Mouse (Mus musculus): ENCODE data around the gene Kcnk1. TPM values are rescaled to one million over a fixed set of nuclear protein-coding genes. Genes with fewer than 3 reads are reported as not detected.

Kcnk1 gene
- polyA plus RNA-seq, 1 experiment, result not detected

GRCm38 (mm10) chr8:126032776-126033175 lies 37.8 kb downstream of the Kcnk1 start:
- Histone ChIP-seq H3K4me3 (ENCODE audit: insufficient read depth, poor library complexity, severe bottlenecking) (no peak overlapping the region), H3ac (ENCODE audit: control insufficient read depth, insufficient read length, low read depth) (no peak overlapping the region), H3K79me2 (ENCODE audit: control insufficient read depth, insufficient read depth) (no peaks in the 10 kb centered on the region), H3K27me3 (ENCODE audit: control insufficient read depth, insufficient read depth, insufficient read length) (peaks cover 8% of the 10 kb centered on the region), H3K79me3 (ENCODE audit: low read depth) (no peaks in the 10 kb centered on the region), H3K36me3 (ENCODE audit: control insufficient read depth, insufficient read depth) (no peaks in the 10 kb centered on the region)
- no peak for TF ChIP-seq MAX (IDR thresholded peaks at IDR 0.05)
- TF ChIP-seq USF1 (IDR thresholded peaks at IDR 0.05; ENCODE audit: low read depth), result no peak
- TF ChIP-seq MYOD1 (IDR thresholded peaks at IDR 0.05; ENCODE audit: control insufficient read depth, insufficient read length, low read depth), result no peak
- TF ChIP-seq CEBPB (IDR thresholded peaks at IDR 0.05; ENCODE audit: low read depth), result no peak
- no peak for TF ChIP-seq CTCF (IDR thresholded peaks at IDR 0.05; ENCODE audit: control insufficient read depth, insufficient read depth, insufficient read length)
- no peak for TF ChIP-seq FOSL1 (IDR thresholded peaks at IDR 0.05; ENCODE audit: insufficient read depth, low read length, poor library complexity, severe bottlenecking)
- TF ChIP-seq MYOG (IDR thresholded peaks at IDR 0.05; ENCODE audit: control insufficient read depth, extremely low read depth, insufficient read length), result no peak

DNA sequence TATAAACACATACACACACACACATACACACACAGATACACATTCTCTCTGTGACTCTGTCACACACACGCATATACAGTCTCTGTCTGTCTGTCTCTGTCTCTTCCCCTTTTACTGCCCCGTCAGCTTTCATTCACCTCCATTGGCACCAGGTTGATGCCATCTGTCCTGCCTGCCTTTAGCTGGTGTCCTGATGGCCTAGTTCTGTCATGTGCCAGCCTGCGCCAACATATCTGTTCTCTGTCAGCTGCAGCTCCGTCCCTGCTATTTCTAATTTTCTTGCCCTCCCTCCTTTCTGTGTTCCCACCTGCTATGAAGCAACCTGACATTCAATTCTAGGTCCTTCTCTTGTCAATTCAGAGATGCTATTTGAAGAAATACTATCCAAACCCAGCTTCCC lies 40.1 kb downstream of the Kcnk1 start:
- Histone ChIP-seq H3ac (ENCODE audit: control insufficient read depth, insufficient read length, low read depth) (no peak overlapping the region), H3K79me3 (ENCODE audit: low read depth) (no peaks in the 10 kb centered on the region), H3K4me3 (ENCODE audit: insufficient read depth, poor library complexity, severe bottlenecking) (no peak overlapping the region), H3K27me3 (ENCODE audit: control insufficient read depth, insufficient read depth, insufficient read length) (no peaks in the 10 kb centered on the region), H3K79me2 (ENCODE audit: control insufficient read depth, insufficient read depth) (no peaks in the 10 kb centered on the region), H3K36me3 (ENCODE audit: control insufficient read depth, insufficient read depth) (no peaks in the 10 kb centered on the region)
- TF ChIP-seq FOSL1 (IDR thresholded peaks at IDR 0.05; ENCODE audit: insufficient read depth, low read length, poor library complexity, severe bottlenecking) (no peak), USF1 (IDR thresholded peaks at IDR 0.05; ENCODE audit: low read depth) (no peak), CEBPB (IDR thresholded peaks at IDR 0.05; ENCODE audit: low read depth) (no peak), CTCF (IDR thresholded peaks at IDR 0.05; ENCODE audit: control insufficient read depth, insufficient read depth, insufficient read length) (no peak)

- no peak for TF ChIP-seq MYOG (IDR thresholded peaks at IDR 0.05; ENCODE audit: control insufficient read depth, extremely low read depth, insufficient read length)
- TF ChIP-seq MAX (IDR thresholded peaks at IDR 0.05), result no peak
- no peak for TF ChIP-seq MYOD1 (IDR thresholded peaks at IDR 0.05; ENCODE audit: control insufficient read depth, insufficient read length, low read depth)
- no peak for TF ChIP-seq CTCF (IDR thresholded peaks at IDR 0.05; ENCODE audit: control insufficient read depth, insufficient read depth, insufficient read length)
- TF ChIP-seq CEBPB (IDR thresholded peaks at IDR 0.05; ENCODE audit: low read depth), result no peak
- no peak for TF ChIP-seq USF1 (IDR thresholded peaks at IDR 0.05; ENCODE audit: low read depth)
- TF ChIP-seq FOSL1 (IDR thresholded peaks at IDR 0.05; ENCODE audit: insufficient read depth, low read length, poor library complexity, severe bottlenecking), result no peak
- no peaks in the 10 kb centered on the region for H3K79me2 ChIP-seq (ENCODE audit: control insufficient read depth, insufficient read depth)
- no peak overlapping the region for H3ac ChIP-seq (ENCODE audit: control insufficient read depth, insufficient read length, low read depth)
- H3K79me3 ChIP-seq (ENCODE audit: low read depth), result no peaks in the 10 kb centered on the region
- no peaks in the 10 kb centered on the region for H3K36me3 ChIP-seq (ENCODE audit: control insufficient read depth, insufficient read depth)
- no peak overlapping the region for H3K4me3 ChIP-seq (ENCODE audit: insufficient read depth, poor library complexity, severe bottlenecking)
- H3K27me3 ChIP-seq (ENCODE audit: control insufficient read depth, insufficient read depth, insufficient read length), result no peaks in the 10 kb centered on the region
These were observed 41.4 kb downstream of the Kcnk1 start for GRCm38 (mm10) chr8:126036340-126036739.

GRCm38 (mm10) chr8:126045751-126046150 lies 50.8 kb downstream of the Kcnk1 start:
- Histone ChIP-seq H3K79me2 (ENCODE audit: control insufficient read depth, insufficient read depth) (no peaks in the 10 kb centered on the region), H3K4me3 (ENCODE audit: insufficient read depth, poor library complexity, severe bottlenecking) (no peak overlapping the region), H3K79me3 (ENCODE audit: low read depth) (no peaks in the 10 kb centered on the region), H3K27me3 (ENCODE audit: control insufficient read depth, insufficient read depth, insufficient read length) (no peaks in the 10 kb centered on the region), H3ac (ENCODE audit: control insufficient read depth, insufficient read length, low read depth) (no peak overlapping the region), H3K36me3 (ENCODE audit: control insufficient read depth, insufficient read depth) (no peaks in the 10 kb centered on the region)
- TF ChIP-seq CTCF (IDR thresholded peaks at IDR 0.05; ENCODE audit: control insufficient read depth, insufficient read depth, insufficient read length), result no peak
- TF ChIP-seq MAX (IDR thresholded peaks at IDR 0.05), result no peak
- TF ChIP-seq MYOD1 (IDR thresholded peaks at IDR 0.05; ENCODE audit: control insufficient read depth, insufficient read length, low read depth), result no peak
- no peak for TF ChIP-seq FOSL1 (IDR thresholded peaks at IDR 0.05; ENCODE audit: insufficient read depth, low read length, poor library complexity, severe bottlenecking)
- no peak for TF ChIP-seq CEBPB (IDR thresholded peaks at IDR 0.05; ENCODE audit: low read depth)
- TF ChIP-seq MYOG (IDR thresholded peaks at IDR 0.05; ENCODE audit: control insufficient read depth, extremely low read depth, insufficient read length), result no peak
- TF ChIP-seq USF1 (IDR thresholded peaks at IDR 0.05; ENCODE audit: low read depth), result no peak

DNA sequence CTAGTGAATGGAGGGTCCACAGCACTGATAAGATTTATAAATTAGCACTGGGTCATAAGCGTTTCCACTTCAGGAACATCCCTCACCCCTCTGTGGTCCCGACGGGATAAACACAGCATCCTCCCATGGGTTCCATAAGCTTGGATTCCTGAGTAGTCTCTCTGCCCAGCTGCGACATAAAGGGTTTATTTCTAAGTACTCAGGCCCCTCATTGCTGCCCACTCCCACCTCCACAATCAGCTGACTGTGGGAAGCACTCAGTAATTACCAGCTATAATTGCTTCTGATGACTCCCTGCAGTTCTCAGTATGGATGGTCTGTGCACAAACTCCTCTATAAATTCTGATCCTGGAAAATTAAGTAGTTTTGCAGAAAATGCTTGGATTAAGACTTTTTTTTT lies 58.9 kb downstream of the Kcnk1 start:
- H3K27me3 ChIP-seq (ENCODE audit: control insufficient read depth, insufficient read depth, insufficient read length), result no peaks in the 10 kb centered on the region
- H3K79me2 ChIP-seq (ENCODE audit: control insufficient read depth, insufficient read depth), result no peaks in the 10 kb centered on the region
- no peak overlapping the region for H3ac ChIP-seq (ENCODE audit: control insufficient read depth, insufficient read length, low read depth)
- no peaks in the 10 kb centered on the region for H3K79me3 ChIP-seq (ENCODE audit: low read depth)
- H3K4me3 ChIP-seq (ENCODE audit: insufficient read depth, poor library complexity, severe bottlenecking), result no peak overlapping the region
- no peaks in the 10 kb centered on the region for H3K36me3 ChIP-seq (ENCODE audit: control insufficient read depth, insufficient read depth)
- TF ChIP-seq MYOD1 (IDR thresholded peaks at IDR 0.05; ENCODE audit: control insufficient read depth, insufficient read length, low read depth) (no peak), CEBPB (IDR thresholded peaks at IDR 0.05; ENCODE audit: low read depth) (no peak), USF1 (IDR thresholded peaks at IDR 0.05; ENCODE audit: low read depth) (no peak), FOSL1 (IDR thresholded peaks at IDR 0.05; ENCODE audit: insufficient read depth, low read length, poor library complexity, severe bottlenecking) (no peak), MAX (IDR thresholded peaks at IDR 0.05) (no peak), CTCF (IDR thresholded peaks at IDR 0.05; ENCODE audit: control insufficient read depth, insufficient read depth, insufficient read length) (no peak), MYOG (IDR thresholded peaks at IDR 0.05; ENCODE audit: control insufficient read depth, extremely low read depth, insufficient read length) (no peak)

- no peaks in the 10 kb centered on the region for H3K79me2 ChIP-seq (ENCODE audit: control insufficient read depth, insufficient read depth)
These were observed 63.9 kb downstream of the Kcnk1 start for GRCm38 (mm10) chr8:126058876-126059275.

More at GRCm38 (mm10) chr8:126058876-126059275, 63.9 kb downstream of the Kcnk1 start:
- H3K79me3 ChIP-seq (ENCODE audit: low read depth), result no peaks in the 10 kb centered on the region
- no peaks in the 10 kb centered on the region for H3K27me3 ChIP-seq (ENCODE audit: control insufficient read depth, insufficient read depth, insufficient read length)
- no peak overlapping the region for H3ac ChIP-seq (ENCODE audit: control insufficient read depth, insufficient read length, low read depth)
- TF ChIP-seq CEBPB (IDR thresholded peaks at IDR 0.05; ENCODE audit: low read depth), result no peak
- TF ChIP-seq MAX (IDR thresholded peaks at IDR 0.05), result no peak
- TF ChIP-seq MYOD1 (IDR thresholded peaks at IDR 0.05; ENCODE audit: control insufficient read depth, insufficient read length, low read depth), result no peak
- TF ChIP-seq CTCF (IDR thresholded peaks at IDR 0.05; ENCODE audit: control insufficient read depth, insufficient read depth, insufficient read length), result no peak
- TF ChIP-seq USF1 (IDR thresholded peaks at IDR 0.05; ENCODE audit: low read depth), result no peak
- H3K36me3 ChIP-seq (ENCODE audit: control insufficient read depth, insufficient read depth), result no peaks in the 10 kb centered on the region
- H3K4me3 ChIP-seq (ENCODE audit: insufficient read depth, poor library complexity, severe bottlenecking), result no peak overlapping the region

Measured in C2C12 (cell line).